In genomic region chr4:52361751-52362150, GRCm38 (mm10) we compare ENCODE assay signal across 11 mouse cellular contexts.
A peak's percentile ranks its signal among the peaks of the same experiment; 100 is the strongest.
DNase-seq lines count a peak whose midpoint lies in the region; ATAC-seq and TF ChIP-seq lines count a peak whose summit lies in the region.
"Had no signal": no experiment of that assay in that cellular context is flagged by ENCODE, and none has a peak within 500 bp of the region (broad histone marks: within the 10 kb centered on the region; RNA-seq: fewer than 3 reads in every experiment).

No protein-coding gene starts in this region.

- no peak for TF ChIP-seq POLR2A in lung, adult 2 months (IDR thresholded peaks at IDR 0.05; ENCODE audit: borderline replicate concordance, extremely low read depth, low read depth, low read length)

- H3K9me3 ChIP-seq in intestine, postnatal 0 days (ENCODE audit: control insufficient read depth): no peaks in the 10 kb centered on the region
- no peaks in the 10 kb centered on the region for H3K9me3 ChIP-seq in intestine, embryonic 15.5 days
- no peaks in the 10 kb centered on the region for H3K9me3 ChIP-seq in stomach, postnatal 0 days (ENCODE audit: control insufficient read depth, low read length)

- ATAC-seq in intestine, postnatal 0 days: no peak
- no peak for ATAC-seq in intestine, embryonic 15.5 days
- no peak for ATAC-seq in stomach, postnatal 0 days (ENCODE audit: low FRiP score, low TSS enrichment)
- ATAC-seq: hindbrain, embryonic 16.5 days had no signal

- no peak overlapping the region for H3K9ac ChIP-seq in intestine, postnatal 0 days (ENCODE audit: low read depth, low read length)
- no peak overlapping the region for H3K9ac ChIP-seq in intestine, embryonic 15.5 days
- H3K9ac ChIP-seq in stomach, postnatal 0 days (ENCODE audit: low read length): no peak overlapping the region

- H3K4me3 ChIP-seq in intestine, postnatal 0 days (ENCODE audit: low read depth, low read length): no peak overlapping the region
- no peak overlapping the region for H3K4me3 ChIP-seq in intestine, embryonic 15.5 days (replicated peaks)
- H3K4me3 ChIP-seq in lung, adult 2 months (replicated peaks; ENCODE audit: extremely low read depth, low read depth, low read length): no peak overlapping the region
- H3K4me3 ChIP-seq in stomach, postnatal 0 days (ENCODE audit: low read depth, low read length): no peak overlapping the region

- TF ChIP-seq CTCF in intestine, postnatal 0 days (IDR thresholded peaks at IDR 0.05; ENCODE audit: low read depth): peak; percentile 59
- TF ChIP-seq CTCF in lung, adult 2 months (IDR thresholded peaks at IDR 0.05; ENCODE audit: insufficient read depth, low read length): no peak
- TF ChIP-seq CTCF in stomach, postnatal 0 days (IDR thresholded peaks at IDR 0.05; ENCODE audit: low read depth): peak; percentile 61

- no peak for TF ChIP-seq EP300 in stomach, postnatal 0 days (optimal IDR thresholded peaks at IDR 0.05)

- peak; percentile 2 for DNase-seq in lung, postnatal 10 days
- no peak for DNase-seq in lung, adult 2 months
- DNase-seq in brain, adult 2 months (ENCODE audit: low read depth, low spot score): peak; percentile 46
- DNase-seq in stomach, postnatal 0 days (ENCODE audit: low spot score): no peak
- DNase-seq in adrenal gland, postnatal 14 days: no peak
- DNase-seq: adrenal gland, postnatal 10 days; cerebellum, adult 2 months; thymus, postnatal 36 days had no signal

- no peak overlapping the region for H3K4me2 ChIP-seq in intestine, postnatal 0 days (replicated peaks; ENCODE audit: low read depth)
- H3K4me2 ChIP-seq in intestine, embryonic 15.5 days (replicated peaks): no peak overlapping the region
- no peak overlapping the region for H3K4me2 ChIP-seq in stomach, postnatal 0 days (replicated peaks; ENCODE audit: low read depth)

- no peaks in the 10 kb centered on the region for H3K4me1 ChIP-seq in intestine, postnatal 0 days (replicated peaks; ENCODE audit: control insufficient read depth, insufficient read depth, low read length)
- H3K4me1 ChIP-seq in intestine, embryonic 15.5 days (replicated peaks): no peaks in the 10 kb centered on the region
- H3K4me1 ChIP-seq in lung, adult 2 months (ENCODE audit: control insufficient read depth, insufficient read depth, low read length): no peaks in the 10 kb centered on the region
- no peaks in the 10 kb centered on the region for H3K4me1 ChIP-seq in stomach, postnatal 0 days (replicated peaks; ENCODE audit: control insufficient read depth, insufficient read depth)

- H3K27me3 ChIP-seq in intestine, postnatal 0 days (replicated peaks; ENCODE audit: control insufficient read depth, insufficient read depth, low read length): no peaks in the 10 kb centered on the region
- H3K27me3 ChIP-seq in intestine, embryonic 15.5 days (replicated peaks): no peaks in the 10 kb centered on the region
- no peaks in the 10 kb centered on the region for H3K27me3 ChIP-seq in stomach, postnatal 0 days (ENCODE audit: control insufficient read depth, insufficient read depth, low read length)

- 58% methylated on average over 6 of the region's 6 CpGs for WGBS in intestine, postnatal 0 days
- 60% methylated on average over 6 of the region's 6 CpGs for WGBS in intestine, embryonic 15.5 days
- 59% methylated on average over 6 of the region's 6 CpGs for WGBS in lung, adult 2 months
- WGBS in stomach, postnatal 0 days: 63% methylated on average over 6 of the region's 6 CpGs

- H3K36me3 ChIP-seq in intestine, postnatal 0 days (ENCODE audit: control insufficient read depth, insufficient read depth): no peaks in the 10 kb centered on the region
- no peaks in the 10 kb centered on the region for H3K36me3 ChIP-seq in intestine, embryonic 15.5 days
- no peaks in the 10 kb centered on the region for H3K36me3 ChIP-seq in stomach, postnatal 0 days (ENCODE audit: control insufficient read depth, insufficient read depth, low read length)

- no peak overlapping the region for H3K27ac ChIP-seq in intestine, postnatal 0 days (ENCODE audit: low read depth, low read length)
- no peak overlapping the region for H3K27ac ChIP-seq in intestine, embryonic 15.5 days
- H3K27ac ChIP-seq in stomach, postnatal 0 days (replicated peaks): no peak overlapping the region

Comparison
In these comparisons a context has a peak if more than half of its experiments do, and no peak if none do; other contexts are left out.
1. DNase-seq: peak in lung, postnatal 10 days (single experiment) and brain, adult 2 months (single experiment); none in lung, adult 2 months (single experiment), stomach, postnatal 0 days (single experiment) and adrenal gland, postnatal 14 days (single experiment).